Mouse (Mus musculus): ENCODE data around the gene Spata6. TPM values are rescaled to one million over a fixed set of nuclear protein-coding genes. Genes with fewer than 3 reads are reported as not detected.
A peak's percentile ranks its signal among the peaks of the same experiment; 100 is the strongest.

The Spata6 gene
- polyA plus RNA-seq, 2 experiments: 21.0 to 21.2 TPM

- TF ChIP-seq POLR2A (IDR thresholded peaks at IDR 0.05; ENCODE audit: borderline replicate concordance, extremely low read depth, insufficient read depth, insufficient read length): no peak
- 81% methylated on average over 3 of the region's 3 CpGs for WGBS
- ATAC-seq (ENCODE audit: low FRiP score, low read depth): no peak
- no peak overlapping the region for H3K4me3 ChIP-seq (replicated peaks; ENCODE audit: low read length)
- H3K9ac ChIP-seq (ENCODE audit: low read depth, low read length, severe bottlenecking): no peak overlapping the region
- H3K27ac ChIP-seq (replicated peaks; ENCODE audit: low read depth, low read length): no peak overlapping the region
- no peaks in the 10 kb centered on the region for H3K36me3 ChIP-seq (ENCODE audit: control insufficient read depth, insufficient read depth, low read length)
- DNase-seq (ENCODE audit: low spot score): no peak
- H3K4me1 ChIP-seq (ENCODE audit: control insufficient read depth, insufficient read depth, low read length): no peaks in the 10 kb centered on the region; the same call in 1 of the 2 replicates
- no peaks in the 10 kb centered on the region for H3K9me3 ChIP-seq (ENCODE audit: control insufficient read depth, low read length)
- no peaks in the 10 kb centered on the region for H3K27me3 ChIP-seq (ENCODE audit: control insufficient read depth, insufficient read depth, low read length)
- H3K4me2 ChIP-seq (replicated peaks; ENCODE audit: low read depth, low read length, severe bottlenecking): no peak overlapping the region
Measured at GRCm38 (mm10) chr4:111682793-111683192, 37.0 kb upstream of the Spata6 start.

GRCm38 (mm10) chr4:111683843-111684242 lies 35.9 kb upstream of the Spata6 start:
- Histone ChIP-seq H3K9me3 (ENCODE audit: control insufficient read depth, low read length) (no peaks in the 10 kb centered on the region), H3K27ac (replicated peaks; ENCODE audit: low read depth, low read length) (no peak overlapping the region), H3K27me3 (ENCODE audit: control insufficient read depth, insufficient read depth, low read length) (no peaks in the 10 kb centered on the region), H3K4me3 (replicated peaks; ENCODE audit: low read length) (no peak overlapping the region), H3K4me2 (replicated peaks; ENCODE audit: low read depth, low read length, severe bottlenecking) (no peak overlapping the region), H3K36me3 (ENCODE audit: control insufficient read depth, insufficient read depth, low read length) (no peaks in the 10 kb centered on the region), H3K9ac (ENCODE audit: low read depth, low read length, severe bottlenecking) (no peak overlapping the region), H3K4me1 (ENCODE audit: control insufficient read depth, insufficient read depth, low read length) (peaks cover under 1% of the 10 kb centered on the region)
- 58% methylated on average over 5 of the region's 5 CpGs for WGBS
- no peak for TF ChIP-seq POLR2A (IDR thresholded peaks at IDR 0.05; ENCODE audit: borderline replicate concordance, extremely low read depth, insufficient read depth, insufficient read length)
- DNase-seq (ENCODE audit: low spot score): no peak
- no peak for ATAC-seq (ENCODE audit: low FRiP score, low read depth)

- no peaks in the 10 kb centered on the region for H3K27me3 ChIP-seq (ENCODE audit: control insufficient read depth, insufficient read depth, low read length)
- ATAC-seq (ENCODE audit: low FRiP score, low read depth) (no peak), DNase-seq (ENCODE audit: low spot score) (no peak)
- no peak overlapping the region for H3K4me3 ChIP-seq (replicated peaks; ENCODE audit: low read length)
- no peaks in the 10 kb centered on the region for H3K36me3 ChIP-seq (ENCODE audit: control insufficient read depth, insufficient read depth, low read length)
- no peak overlapping the region for H3K9ac ChIP-seq (ENCODE audit: low read depth, low read length, severe bottlenecking)
- H3K4me1 ChIP-seq (ENCODE audit: control insufficient read depth, insufficient read depth, low read length): peaks cover 15% of the 10 kb centered on the region
- H3K27ac ChIP-seq (replicated peaks; ENCODE audit: low read depth, low read length): no peak overlapping the region
- no peaks in the 10 kb centered on the region for H3K9me3 ChIP-seq (ENCODE audit: control insufficient read depth, low read length)
- H3K4me2 ChIP-seq (replicated peaks; ENCODE audit: low read depth, low read length, severe bottlenecking): no peak overlapping the region
- 50% methylated on average over 2 of the region's 2 CpGs for WGBS
- TF ChIP-seq POLR2A (IDR thresholded peaks at IDR 0.05; ENCODE audit: borderline replicate concordance, extremely low read depth, insufficient read depth, insufficient read length): no peak
Measured at GRCm38 (mm10) chr4:111685951-111686350, 33.8 kb upstream of the Spata6 start.

- H3K9me3 ChIP-seq (ENCODE audit: control insufficient read depth, low read length): no peaks in the 10 kb centered on the region
- H3K36me3 ChIP-seq (ENCODE audit: control insufficient read depth, insufficient read depth, low read length): no peaks in the 10 kb centered on the region
- 9% methylated on average over 9 of the region's 9 CpGs for WGBS
- no peak overlapping the region for H3K9ac ChIP-seq (ENCODE audit: low read depth, low read length, severe bottlenecking)
- no peaks in the 10 kb centered on the region for H3K27me3 ChIP-seq (ENCODE audit: control insufficient read depth, insufficient read depth, low read length)
- H3K4me2 ChIP-seq (replicated peaks; ENCODE audit: low read depth, low read length, severe bottlenecking): peak overlapping the region; percentile 31; the same call in 1 of the 2 replicates
- no peak for TF ChIP-seq POLR2A (IDR thresholded peaks at IDR 0.05; ENCODE audit: borderline replicate concordance, extremely low read depth, insufficient read depth, insufficient read length)
- no peak overlapping the region for H3K27ac ChIP-seq (replicated peaks; ENCODE audit: low read depth, low read length)
- H3K4me1 ChIP-seq (ENCODE audit: control insufficient read depth, insufficient read depth, low read length): peaks cover 25% of the 10 kb centered on the region
- peak; percentile 47; the same call in 1 of the 2 replicates for ATAC-seq (ENCODE audit: low FRiP score, low read depth)
- peak; percentile 55 for DNase-seq (ENCODE audit: low spot score)
- 0 out of 2 replicates have a peak overlapping the region, but pooled peaks have one; percentile 13 for H3K4me3 ChIP-seq (replicated peaks; ENCODE audit: low read length)
Measured at GRCm38 (mm10) chr4:111686951-111687350, 32.8 kb upstream of the Spata6 start.

GRCm38 (mm10) chr4:111687613-111688012 lies 32.2 kb upstream of the Spata6 start:
- H3K27me3 ChIP-seq (ENCODE audit: control insufficient read depth, insufficient read depth, low read length): no peaks in the 10 kb centered on the region
- peaks cover 27% of the 10 kb centered on the region for H3K4me1 ChIP-seq (ENCODE audit: control insufficient read depth, insufficient read depth, low read length)
- WGBS: 11% methylated on average over 6 of the region's 6 CpGs
- no peak overlapping the region for H3K9ac ChIP-seq (ENCODE audit: low read depth, low read length, severe bottlenecking)
- TF ChIP-seq POLR2A (IDR thresholded peaks at IDR 0.05; ENCODE audit: borderline replicate concordance, extremely low read depth, insufficient read depth, insufficient read length): no peak
- H3K36me3 ChIP-seq (ENCODE audit: control insufficient read depth, insufficient read depth, low read length): no peaks in the 10 kb centered on the region
- H3K27ac ChIP-seq (replicated peaks; ENCODE audit: low read depth, low read length): no peak overlapping the region
- no peaks in the 10 kb centered on the region for H3K9me3 ChIP-seq (ENCODE audit: control insufficient read depth, low read length)
- H3K4me3 ChIP-seq (replicated peaks; ENCODE audit: low read length): no peak overlapping the region
- DNase-seq (ENCODE audit: low spot score): peak; percentile 89
- ATAC-seq (ENCODE audit: low FRiP score, low read depth): no peak
- H3K4me2 ChIP-seq (replicated peaks; ENCODE audit: low read depth, low read length, severe bottlenecking): peak overlapping the region; percentile 31

Data from limb, embryonic 14.5 days (tissue).